In the genomic region with DNA sequence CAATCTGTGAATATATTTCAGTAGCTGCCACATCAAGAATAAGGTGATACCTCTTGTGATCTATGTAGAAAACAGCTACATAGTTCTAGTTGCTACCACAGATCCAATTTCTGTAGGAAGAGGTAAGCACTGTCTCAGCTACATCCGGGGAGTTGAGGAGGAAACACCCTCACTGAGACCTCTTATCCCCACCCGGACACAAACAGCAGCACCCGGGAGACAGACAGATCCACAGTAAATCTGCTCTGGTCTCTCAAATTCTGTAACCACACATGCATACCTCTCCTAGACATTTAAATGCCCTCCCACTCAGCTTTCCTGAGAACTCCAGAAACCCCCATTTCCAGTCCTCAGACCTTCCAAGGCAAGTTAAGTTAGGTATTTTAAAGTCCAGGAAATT, we compare ENCODE assay signal across 8 mouse cellular contexts. TPM values are rescaled to one million over a fixed set of nuclear protein-coding genes. Genes with fewer than 3 reads are reported as not detected.
A peak's percentile ranks its signal among the peaks of the same experiment; 100 is the strongest.
DNase-seq lines count a peak whose midpoint lies in the region; ATAC-seq and TF ChIP-seq lines count a peak whose summit lies in the region.

No protein-coding gene starts in this region.

- peak overlapping the region; percentile 63 for H3K4me3 ChIP-seq in hindbrain, embryonic 12.5 days
- H3K4me3 ChIP-seq in liver, postnatal 0 days (ENCODE audit: low read depth, low read length): peak overlapping the region; percentile 70

- no peak overlapping the region for H3K27ac ChIP-seq in hindbrain, embryonic 12.5 days
- H3K27ac ChIP-seq in liver, postnatal 0 days (ENCODE audit: low read depth): peak overlapping the region; percentile 65; the same call in 1 of the 2 replicates

- H3K9me3 ChIP-seq in hindbrain, embryonic 12.5 days (replicated peaks): no peaks in the 10 kb centered on the region
- H3K9me3 ChIP-seq in liver, postnatal 0 days (ENCODE audit: low read length): no peaks in the 10 kb centered on the region

- 54% methylated on average over 3 of the region's 3 CpGs for WGBS in hindbrain, embryonic 12.5 days
- 21% methylated on average over 3 of the region's 3 CpGs for WGBS in liver, postnatal 0 days (ENCODE audit: insufficient replicate concordance)

- H3K4me2 ChIP-seq in hindbrain, embryonic 12.5 days (replicated peaks): peak overlapping the region; percentile 75
- H3K4me2 ChIP-seq in liver, postnatal 0 days (ENCODE audit: low read depth, low read length): peak overlapping the region; percentile 75

- DNase-seq in right cerebral cortex, adult 2 months (ENCODE audit: low spot score in 2 of 2): peak; percentile 6 to 10
- DNase-seq in right cerebral cortex, postnatal 4 days: no peak
- no peak for DNase-seq in liver, postnatal 0 days
- DNase-seq in cerebellum, adult 8-10 months: no peak
- no peak for DNase-seq in gastrocnemius, adult 8-10 months (ENCODE audit: low spot score in 2 of 2)
- DNase-seq in cerebellum, postnatal 10 days: no peak

- no peak overlapping the region; the same call in 1 of the 2 replicates for H3K9ac ChIP-seq in hindbrain, embryonic 12.5 days
- peak overlapping the region; percentile 66 for H3K9ac ChIP-seq in liver, postnatal 0 days (replicated peaks)

- TF ChIP-seq EP300 in liver, postnatal 0 days (IDR thresholded peaks at IDR 0.05; ENCODE audit: low read depth): no peak

- H3K27me3 ChIP-seq in hindbrain, embryonic 12.5 days: 0 out of 2 replicates have a peak, but pooled peaks cover 5% of the 10 kb centered on the region
- no peaks in the 10 kb centered on the region for H3K27me3 ChIP-seq in liver, postnatal 0 days (ENCODE audit: insufficient read depth, low read length)

- H3K4me1 ChIP-seq in hindbrain, embryonic 12.5 days: peaks cover 7% of the 10 kb centered on the region; the same call in 1 of the 2 replicates
- H3K4me1 ChIP-seq in liver, postnatal 0 days (ENCODE audit: insufficient read depth): peaks cover 12% of the 10 kb centered on the region

- no peak for TF ChIP-seq CTCF in liver, postnatal 0 days (IDR thresholded peaks at IDR 0.05; ENCODE audit: low read depth)

- no peaks in the 10 kb centered on the region for H3K36me3 ChIP-seq in hindbrain, embryonic 12.5 days
- no peaks in the 10 kb centered on the region for H3K36me3 ChIP-seq in liver, postnatal 0 days (replicated peaks; ENCODE audit: insufficient read depth, low read length)

- no peak for ATAC-seq in hindbrain, embryonic 12.5 days (ENCODE audit: low FRiP score)
- no peak for ATAC-seq in liver, postnatal 0 days
- no peak for ATAC-seq in monocyte, adult 5-6 weeks (replicated peaks; ENCODE audit: insufficient number of reproducible peaks, low FRiP score, low TSS enrichment, poor library complexity, severe bottlenecking)

RNA-seq across cellular contexts. Expression of a gene that starts 2.0 kb away (rescaled TPM):
- polyA plus RNA-seq in hindbrain, embryonic 12.5 days (2016; fragmentation: Nextera tagmentation; extraction: Ambion mirVana): 25.3 and 27.6 TPM in 2 replicates
- polyA plus RNA-seq in liver, postnatal 0 days (2015; fragmentation: Nextera tagmentation; extraction: Ambion mirVana): 59.7 and 65.6 TPM in 2 replicates
- not detected in 3 replicates for total RNA-seq in monocyte, adult 5-6 weeks (2017)
- 100 to 1,000 TPM; 154 to 205 (median 183) TPM for total RNA-seq in gastrocnemius, adult 8-10 months (2022)

Comparison
In these comparisons a context has a peak if more than half of its experiments do, and no peak if none do; other contexts are left out.
1. DNase-seq: peak in right cerebral cortex, adult 2 months (2 of 2); none in right cerebral cortex, postnatal 4 days (single experiment), liver, postnatal 0 days (single experiment), cerebellum, adult 8-10 months (single experiment), gastrocnemius, adult 8-10 months (0 of 2) and cerebellum, postnatal 10 days (0 of 2).
2. RNA of a gene that starts 2.0 kb away (total RNA-seq): 154 to 205 TPM in gastrocnemius, adult 8-10 months; not detected in monocyte, adult 5-6 weeks; every median in the first group is over 100 times any median in the second.